Mouse (Mus musculus) spleen, adult 2 months (tissue): ENCODE measurements around the gene Kif5c.

Source experiments
- CTCF ChIP-seq: fragments of 200-500 bp; IDR thresholded peaks from 2 replicates; pipeline ENCODE4 v1.5.1; 2011; ENCODE audit warnings: mild to moderate bottlenecking, inconsistent platforms; ENCODE audit not compliant: insufficient read depth, insufficient read length, insufficient replicate concordance; ENCODE audit errors: extremely low read depth
- POLR2A ChIP-seq: fragments of 200-500 bp; IDR thresholded peaks from 2 replicates; pipeline ENCODE4 v1.6.1; 2011; ENCODE audit warnings: low read depth, low read length, inconsistent platforms

- TF ChIP-seq POLR2A (no peak), CTCF (no peak)
Observed at GRCm38 (mm10) chr2:49695461-49695860, 76.4 kb downstream of the Kif5c start.
